11 mouse cellular contexts compared by ENCODE assay signal in the genomic region with DNA sequence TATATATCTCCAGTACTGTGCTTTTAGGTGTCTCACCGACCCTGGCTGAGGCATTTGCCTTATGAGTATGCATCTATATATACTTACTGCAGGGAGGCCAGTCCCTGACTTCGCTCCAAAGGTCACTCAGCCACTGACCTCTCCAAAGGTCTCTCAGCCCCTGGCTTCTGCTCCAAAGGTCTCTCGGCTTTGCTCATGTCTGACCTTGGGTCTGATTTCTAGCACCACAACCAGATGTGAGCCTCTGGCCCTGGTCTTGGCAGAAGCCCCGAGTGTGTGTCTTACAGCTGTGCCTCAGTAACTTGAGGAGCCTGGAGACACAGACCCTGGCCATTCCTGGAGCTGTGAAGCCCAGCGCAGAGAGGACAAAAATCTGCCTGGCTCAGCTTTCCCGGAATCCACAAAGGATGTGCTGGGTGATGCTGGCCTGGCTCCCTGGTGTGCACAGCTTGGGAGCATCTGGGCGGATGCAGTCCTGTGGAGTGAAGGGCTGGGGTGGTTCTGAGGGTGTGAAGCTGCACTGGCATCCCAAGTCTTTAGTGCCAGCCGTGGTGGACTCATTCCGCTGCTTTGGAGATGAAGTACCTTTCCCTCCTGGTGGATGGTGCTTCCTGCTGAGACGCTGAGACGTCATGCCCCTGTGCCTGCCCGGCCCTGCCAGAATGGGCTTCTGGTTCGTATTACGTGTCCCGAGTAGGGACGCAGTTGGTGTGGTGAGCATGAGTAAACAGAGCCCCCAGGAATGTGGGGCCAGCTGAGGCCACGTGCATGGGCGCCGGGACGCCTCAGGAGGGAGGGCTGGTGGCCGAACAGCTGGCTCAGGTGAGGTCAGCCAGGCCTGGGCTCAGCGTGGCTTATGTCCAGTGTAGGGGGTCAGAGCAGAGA. TPM values are rescaled to one million over a fixed set of nuclear protein-coding genes. Genes with fewer than 3 reads are reported as not detected.
DNase-seq lines count a peak whose midpoint lies in the region; ATAC-seq and TF ChIP-seq lines count a peak whose summit lies in the region.
"Had no signal": no experiment of that assay in that cellular context is flagged by ENCODE, and none has a peak within 500 bp of the region (broad histone marks: within the 10 kb centered on the region; RNA-seq: fewer than 3 reads in every experiment).

No protein-coding gene starts in this region.

- H3K9ac ChIP-seq in intestine, embryonic 15.5 days = no peak overlapping the region
- H3K9ac ChIP-seq in stomach, embryonic 14.5 days (replicated peaks; ENCODE audit: low read depth, low read length) = no peak overlapping the region

- H3K27me3 ChIP-seq in megakaryocyte, embryonic 14.5 days (replicated peaks) = peaks cover 44% of the 10 kb centered on the region
- no peaks in the 10 kb centered on the region for H3K27me3 ChIP-seq in intestine, embryonic 15.5 days (replicated peaks)
- no peaks in the 10 kb centered on the region for H3K27me3 ChIP-seq in stomach, embryonic 14.5 days (ENCODE audit: control insufficient read depth, insufficient read depth, low read length)

- no peaks in the 10 kb centered on the region for H3K36me3 ChIP-seq in megakaryocyte, embryonic 14.5 days (replicated peaks; ENCODE audit: low read length)
- H3K36me3 ChIP-seq in intestine, embryonic 15.5 days = no peaks in the 10 kb centered on the region
- no peaks in the 10 kb centered on the region for H3K36me3 ChIP-seq in stomach, embryonic 14.5 days (ENCODE audit: control insufficient read depth, insufficient read depth, low read length)

- no peak for ATAC-seq in megakaryocyte, adult 5-6 weeks (ENCODE audit: poor library complexity, severe bottlenecking)
- peak; percentile 17; the same call in 1 of the 2 replicates for ATAC-seq in intestine, embryonic 15.5 days
- ATAC-seq in stomach, embryonic 14.5 days (ENCODE audit: insufficient number of reproducible peaks, insufficient read depth, low FRiP score, low read depth) = no peak; the same call in 1 of the 2 replicates
- no peak for ATAC-seq in erythroid progenitor cell, adult 5-6 weeks (replicated peaks; ENCODE audit: low FRiP score, poor library complexity, severe bottlenecking)
- ATAC-seq: inflammation-experienced regulatory T-cells, adult 6 months had no signal

- no peaks in the 10 kb centered on the region for H3K9me3 ChIP-seq in megakaryocyte, embryonic 14.5 days
- no peaks in the 10 kb centered on the region for H3K9me3 ChIP-seq in intestine, embryonic 15.5 days
- H3K9me3 ChIP-seq in stomach, embryonic 14.5 days (ENCODE audit: control insufficient read depth, low read depth, low read length) = no peaks in the 10 kb centered on the region

- peak; percentile 50 for DNase-seq in gastrocnemius, adult 2 months
- no peak for DNase-seq in gastrocnemius, adult 8-10 months (ENCODE audit: low spot score in 2 of 2)
- no peak for DNase-seq in thymus, postnatal 10 days (ENCODE audit: low spot score in 2 of 2)

- peak overlapping the region; percentile 59; the same call in 1 of the 2 replicates for H3K4me3 ChIP-seq in gastrocnemius, adult 2 months
- peak overlapping the region; percentile 10 for H3K4me3 ChIP-seq in megakaryocyte, embryonic 14.5 days (replicated peaks)
- H3K4me3 ChIP-seq in intestine, embryonic 15.5 days (replicated peaks) = no peak overlapping the region
- no peak overlapping the region for H3K4me3 ChIP-seq in stomach, embryonic 14.5 days (ENCODE audit: low read depth, low read length)
- H3K4me3 ChIP-seq: myocyte had no signal

- peaks cover 14% of the 10 kb centered on the region for H3K4me1 ChIP-seq in megakaryocyte, embryonic 14.5 days
- peaks cover 20% of the 10 kb centered on the region; the same call in 1 of the 2 replicates for H3K4me1 ChIP-seq in intestine, embryonic 15.5 days (replicated peaks)
- 0 out of 2 replicates have a peak, but pooled peaks cover 7% of the 10 kb centered on the region for H3K4me1 ChIP-seq in stomach, embryonic 14.5 days (ENCODE audit: control insufficient read depth, insufficient read depth, low read length)

- H3K27ac ChIP-seq in gastrocnemius, adult 2 months = peak overlapping the region; percentile 51
- no peak overlapping the region for H3K27ac ChIP-seq in intestine, embryonic 15.5 days
- H3K27ac ChIP-seq in stomach, embryonic 14.5 days (ENCODE audit: low read length) = no peak overlapping the region

- peak overlapping the region; percentile 74; the same call in 1 of the 2 replicates for H3K4me2 ChIP-seq in intestine, embryonic 15.5 days (replicated peaks)
- H3K4me2 ChIP-seq in stomach, embryonic 14.5 days (replicated peaks; ENCODE audit: low read depth, low read length) = 0 out of 2 replicates have a peak overlapping the region, but pooled peaks have one; percentile 40

- intact Hi-C loops in gastrocnemius, adult 2 months (cut with DNase I) = no loop called here

- 38% methylated on average over 22 of the region's 22 CpGs for WGBS in intestine, embryonic 15.5 days
- WGBS in stomach, embryonic 14.5 days = 28% methylated on average over 22 of the region's 22 CpGs

- no peak for TF ChIP-seq CTCF in gastrocnemius, adult 2 months (IDR thresholded peaks at IDR 0.05)

RNA-seq across cellular contexts. Expression of a gene that starts 54.0 kb away (rescaled TPM):
- total RNA-seq in gastrocnemius, adult 2 months (2021) = under 1 TPM; 0.17 to 0.23 TPM
- under 1 TPM in 3 of 4 experiments, not detected in 1; 0.15 to 0.67 (median 0.17) TPM for total RNA-seq in gastrocnemius, adult 8-10 months (2022)
- not detected in 2 replicates for polyA plus RNA-seq in megakaryocyte, embryonic 14.5 days (2012; ENCODE audit: insufficient read depth, low replicate concordance)
- total RNA-seq in megakaryocyte, adult 5-6 weeks (2015) = not detected in 2 replicates
- not detected in 2 replicates for total RNA-seq in megakaryocyte, adult 5-6 weeks (2017)
- 50.3 and 57.1 TPM in 2 replicates for polyA plus RNA-seq in intestine, embryonic 15.5 days (2015; fragmentation: Nextera tagmentation; extraction: Ambion mirVana)
- 23.7 and 25.7 TPM in 2 replicates for polyA plus RNA-seq in stomach, embryonic 14.5 days (2014; fragmentation: Nextera tagmentation; extraction: Ambion mirVana)
- not detected in 2 replicates for total RNA-seq in erythroid progenitor cell, adult 5-6 weeks (2015; ENCODE audit: low replicate concordance)
- total RNA-seq in erythroid progenitor cell, adult 5-6 weeks (2017; ENCODE audit: low replicate concordance) = not detected in 2 replicates
- polyA plus RNA-seq: C2C12, myocyte had no signal

Comparison
In these comparisons a context has a peak if more than half of its experiments do, and no peak if none do; other contexts are left out.
1. H3K4me3 ChIP-seq: peak in gastrocnemius, adult 2 months (single experiment) and megakaryocyte, embryonic 14.5 days (single experiment); none in intestine, embryonic 15.5 days (single experiment) and stomach, embryonic 14.5 days (single experiment).